Mouse (Mus musculus): Measurements from ENCODE around the gene Zfp804b. TPM values are rescaled to one million over a fixed set of nuclear protein-coding genes. Genes with fewer than 3 reads are reported as not detected.
"Not testable (repeated sequence)": the region's sequence is repeated elsewhere in the genome, so short reads cannot be mapped to it uniquely, and the experiment has no call there.

Zfp804b gene
- not detected in 3 replicates for total RNA-seq (2017)

- no peak for ATAC-seq (replicated peaks; ENCODE audit: insufficient number of reproducible peaks, low FRiP score, low TSS enrichment, poor library complexity, severe bottlenecking)
Measured at GRCm38 (mm10) chr5:7344145-7345010, at the start of gene Zfp804b. Zfp804b (minus strand) TSS chr5:7344756.

GRCm38 (mm10) chr5:7364616-7365015 lies 20.1 kb upstream of the Zfp804b start:
- not testable (repeated sequence) for ATAC-seq (replicated peaks; ENCODE audit: insufficient number of reproducible peaks, low FRiP score, low TSS enrichment, poor library complexity, severe bottlenecking)

GRCm38 (mm10) chr5:7345011-7345389 lies 444 bp upstream of the Zfp804b start:
- no peak for ATAC-seq (replicated peaks; ENCODE audit: insufficient number of reproducible peaks, low FRiP score, low TSS enrichment, poor library complexity, severe bottlenecking)

GRCm38 (mm10) chr5:7325594-7325993 lies 19.0 kb downstream of the Zfp804b start:
- no peak for ATAC-seq (replicated peaks; ENCODE audit: insufficient number of reproducible peaks, low FRiP score, low TSS enrichment, poor library complexity, severe bottlenecking)

- ATAC-seq (replicated peaks; ENCODE audit: insufficient number of reproducible peaks, low FRiP score, low TSS enrichment, poor library complexity, severe bottlenecking): no peak
Measured at GRCm38 (mm10) chr5:7303819-7304218, 40.7 kb downstream of the Zfp804b start, which contains the start of gene Tex47. Tex47 (plus strand) TSS chr5:7304119.

- ATAC-seq (replicated peaks; ENCODE audit: insufficient number of reproducible peaks, low FRiP score, low TSS enrichment, poor library complexity, severe bottlenecking): no peak
Measured at GRCm38 (mm10) chr5:7302969-7303368, 41.6 kb downstream of the Zfp804b start.

- ATAC-seq (replicated peaks; ENCODE audit: insufficient number of reproducible peaks, low FRiP score, low TSS enrichment, poor library complexity, severe bottlenecking): no peak
Measured at GRCm38 (mm10) chr5:7284336-7284735, 60.2 kb downstream of the Zfp804b start.

- peak; percentile 87 for ATAC-seq (replicated peaks; ENCODE audit: insufficient number of reproducible peaks, low FRiP score, low TSS enrichment, poor library complexity, severe bottlenecking)
Measured at GRCm38 (mm10) chr5:7276659-7277455, 67.7 kb downstream of the Zfp804b start.

GRCm38 (mm10) chr5:7177589-7177988 lies 167.0 kb downstream of the Zfp804b start:
- ATAC-seq (replicated peaks; ENCODE audit: insufficient number of reproducible peaks, low FRiP score, low TSS enrichment, poor library complexity, severe bottlenecking): no peak

GRCm38 (mm10) chr5:7139658-7140057 lies 204.9 kb downstream of the Zfp804b start:
- ATAC-seq (replicated peaks; ENCODE audit: insufficient number of reproducible peaks, low FRiP score, low TSS enrichment, poor library complexity, severe bottlenecking): no peak

GRCm38 (mm10) chr5:7102387-7102786 lies 242.2 kb downstream of the Zfp804b start:
- no peak for ATAC-seq (replicated peaks; ENCODE audit: insufficient number of reproducible peaks, low FRiP score, low TSS enrichment, poor library complexity, severe bottlenecking)

- ATAC-seq (replicated peaks; ENCODE audit: insufficient number of reproducible peaks, low FRiP score, low TSS enrichment, poor library complexity, severe bottlenecking): no peak
Measured at GRCm38 (mm10) chr5:7073936-7074631, 270.5 kb downstream of the Zfp804b start.

GRCm38 (mm10) chr5:7007468-7007867 lies 337.1 kb downstream of the Zfp804b start:
- ATAC-seq (replicated peaks; ENCODE audit: insufficient number of reproducible peaks, low FRiP score, low TSS enrichment, poor library complexity, severe bottlenecking): no peak

GRCm38 (mm10) chr5:6983993-6984392 lies 360.6 kb downstream of the Zfp804b start:
- ATAC-seq (replicated peaks; ENCODE audit: insufficient number of reproducible peaks, low FRiP score, low TSS enrichment, poor library complexity, severe bottlenecking): no peak

GRCm38 (mm10) chr5:6934837-6935236 lies 409.7 kb downstream of the Zfp804b start:
- no peak for ATAC-seq (replicated peaks; ENCODE audit: insufficient number of reproducible peaks, low FRiP score, low TSS enrichment, poor library complexity, severe bottlenecking)

- no peak for ATAC-seq (replicated peaks; ENCODE audit: insufficient number of reproducible peaks, low FRiP score, low TSS enrichment, poor library complexity, severe bottlenecking)
Measured at GRCm38 (mm10) chr5:6911290-6911689, 433.3 kb downstream of the Zfp804b start.

GRCm38 (mm10) chr5:6881396-6881795 lies 463.2 kb downstream of the Zfp804b start:
- no peak for ATAC-seq (replicated peaks; ENCODE audit: insufficient number of reproducible peaks, low FRiP score, low TSS enrichment, poor library complexity, severe bottlenecking)

- ATAC-seq (replicated peaks; ENCODE audit: insufficient number of reproducible peaks, low FRiP score, low TSS enrichment, poor library complexity, severe bottlenecking): no peak
Measured at GRCm38 (mm10) chr5:6871566-6871965, 473.0 kb downstream of the Zfp804b start.

GRCm38 (mm10) chr5:6870970-6871369 lies 473.6 kb downstream of the Zfp804b start:
- no peak for ATAC-seq (replicated peaks; ENCODE audit: insufficient number of reproducible peaks, low FRiP score, low TSS enrichment, poor library complexity, severe bottlenecking)
